Mouse (Mus musculus) embryonic facial prominence, embryonic 14.5 days (tissue): ENCODE measurements around the gene Col5a3. TPM values are rescaled to one million over a fixed set of nuclear protein-coding genes. Genes with fewer than 3 reads are reported as not detected.

Experiments
- ATAC-seq: fragments of 200-750 bp; cut with Nextera tagmentation; 2 replicates; pipeline ENCODE4 v1.8.0; 2017; ENCODE audit warnings: low read depth, moderate number of reproducible peaks, moderate TSS enrichment
- DNase-seq: peaks from one replicate; pipeline ENCODE4 v3.0.0-alpha.2; 2015; ENCODE audit warnings: low spot score
- H3K27ac ChIP-seq: fragments of 300-500 bp; sonication (generic); replicated peaks from 2 replicates; pipeline ENCODE4 v1.5.1; 2014; ENCODE audit warnings: low read depth, mild to moderate bottlenecking, low read length, moderate library complexity
- H3K27me3 ChIP-seq: fragments of 300-500 bp; sonication (generic); replicated peaks from 2 replicates; pipeline ENCODE4 v1.6.1; 2014; ENCODE audit warnings: low read length; ENCODE audit not compliant: control insufficient read depth, insufficient read depth
- H3K36me3 ChIP-seq: fragments of 300-500 bp; sonication (generic); 2 replicates; pipeline ENCODE4 v1.6.1; 2014; ENCODE audit warnings: low read length, mixed read lengths; ENCODE audit not compliant: control insufficient read depth, insufficient read depth
- H3K4me1 ChIP-seq: fragments of 300-500 bp; sonication (generic); 2 replicates; pipeline ENCODE4 v1.6.1; 2014; ENCODE audit warnings: antibody characterized with exemption, low read length; ENCODE audit not compliant: control insufficient read depth, insufficient read depth
- H3K4me2 ChIP-seq: fragments of 300-500 bp; sonication (generic); 2 replicates; pipeline ENCODE4 v1.6.1; 2014; ENCODE audit warnings: low read depth, mild to moderate bottlenecking, low read length, moderate library complexity, mixed read lengths
- H3K4me3 ChIP-seq: fragments of 300-500 bp; sonication (generic); 2 replicates; pipeline ENCODE4 v1.5.1; 2014; ENCODE audit warnings: low read depth, mild to moderate bottlenecking, low read length
- H3K9ac ChIP-seq: fragments of 300-500 bp; sonication (generic); 2 replicates; pipeline ENCODE4 v1.6.1; 2014; ENCODE audit warnings: low read depth, mild to moderate bottlenecking, low read length, moderate library complexity, mixed read lengths
- H3K9me3 ChIP-seq: fragments of 300-500 bp; sonication (generic); 2 replicates; pipeline ENCODE4 v1.6.1; 2016; ENCODE audit warnings: low read length; ENCODE audit not compliant: control insufficient read depth
- WGBS: fragments of 180-500 bp; shearing (Covaris S2); extraction: QIAGEN DNeasy Blood & Tissue Kit; methylation state at CpG from one replicate; pipeline ENCODE4 v1.1.7; 2014; 5-methylcytosine and 5-hydroxymethylcytosine counted together
- polyA plus RNA-seq: library from polyadenylated mRNA; unstranded; fragments of >200 nt; fragmentation: Nextera tagmentation; extraction: Ambion mirVana; gene quantifications from 2 replicates; pipeline ENCODE4 v1.2.1, GENCODE M21; 2014

Col5a3 gene
- polyA plus RNA-seq, 1 experiment from 2014 or later: 13.2 TPM

GRCm38 (mm10) chr9:20748540-20748939 lies 66.3 kb downstream of the Col5a3 start:
- DNase-seq: no peak
- Histone ChIP-seq H3K4me2 (no peak overlapping the region), H3K9me3 (0 out of 2 replicates have a peak, but pooled peaks cover 4% of the 10 kb centered on the region), H3K36me3 (no peaks in the 10 kb centered on the region), H3K27ac (no peak overlapping the region), H3K9ac (no peak overlapping the region), H3K27me3 (peaks cover 35% of the 10 kb centered on the region), H3K4me1 (peaks cover 2% of the 10 kb centered on the region; the same call in 1 of the 2 replicates), H3K4me3 (no peak overlapping the region)
- ATAC-seq: no peak
- 61% methylated on average over 3 of the region's 3 CpGs for WGBS

- Histone ChIP-seq H3K27ac (no peak overlapping the region), H3K4me3 (no peak overlapping the region), H3K27me3 (peaks cover 36% of the 10 kb centered on the region), H3K9ac (no peak overlapping the region), H3K36me3 (no peaks in the 10 kb centered on the region), H3K4me2 (no peak overlapping the region), H3K4me1 (peaks cover 2% of the 10 kb centered on the region; the same call in 1 of the 2 replicates), H3K9me3 (0 out of 2 replicates have a peak, but pooled peaks cover 4% of the 10 kb centered on the region)
- 13% methylated on average over 3 of the region's 3 CpGs for WGBS
- no peak for DNase-seq
- ATAC-seq: no peak
These were observed 67.2 kb downstream of the Col5a3 start for GRCm38 (mm10) chr9:20747682-20748081.

GRCm38 (mm10) chr9:20746017-20746660 lies 68.7 kb downstream of the Col5a3 start, which contains the start of gene Olfm2:
Gene Olfm2 (minus strand): TSS chr9:20746349.
- DNase-seq (peak; percentile 39), ATAC-seq (peak; percentile 60)
- Histone ChIP-seq H3K4me3 (peak within 1 kb of the TSS; percentile 48), H3K9ac (peak within 1 kb of the TSS; percentile 65), H3K27ac (no peak within 1 kb of the TSS), H3K27me3 (peaks cover 36% of the 10 kb centered on the region), H3K9me3 (0 out of 2 replicates have a peak, but pooled peaks cover 4% of the 10 kb centered on the region), H3K36me3 (no peaks in the 10 kb centered on the region), H3K4me2 (peak within 1 kb of the TSS; percentile 84), H3K4me1 (peaks cover 2% of the 10 kb centered on the region; the same call in 1 of the 2 replicates)
- 1% methylated on average over 16 of the region's 50 CpGs for WGBS

- Histone ChIP-seq H3K4me1 (peaks cover 6% of the 10 kb centered on the region; the same call in 1 of the 2 replicates), H3K27me3 (peaks cover 36% of the 10 kb centered on the region), H3K4me3 (peak overlapping the region; percentile 48), H3K9ac (peak overlapping the region; percentile 65), H3K9me3 (0 out of 2 replicates have a peak, but pooled peaks cover 4% of the 10 kb centered on the region), H3K27ac (no peak overlapping the region), H3K4me2 (peak overlapping the region; percentile 84), H3K36me3 (no peaks in the 10 kb centered on the region)
- peak; percentile 13; the same call in 1 of the 2 replicates for ATAC-seq
- 11% methylated on average over 17 of the region's 17 CpGs for WGBS
- DNase-seq: no peak
These were observed 69.5 kb downstream of the Col5a3 start for GRCm38 (mm10) chr9:20745129-20745966.

GRCm38 (mm10) chr9:20743946-20744738 lies 70.7 kb downstream of the Col5a3 start:
- Histone ChIP-seq H3K4me1 (peaks cover 6% of the 10 kb centered on the region; the same call in 1 of the 2 replicates), H3K9ac (no peak overlapping the region), H3K27ac (no peak overlapping the region), H3K9me3 (0 out of 2 replicates have a peak, but pooled peaks cover 4% of the 10 kb centered on the region), H3K4me2 (no peak overlapping the region), H3K36me3 (no peaks in the 10 kb centered on the region), H3K27me3 (peaks cover 36% of the 10 kb centered on the region), H3K4me3 (no peak overlapping the region)
- ATAC-seq (no peak), DNase-seq (no peak)
- 13% methylated on average over 22 of the region's 22 CpGs for WGBS

GRCm38 (mm10) chr9:20740407-20740806 lies 74.5 kb downstream of the Col5a3 start:
- Histone ChIP-seq H3K4me3 (peak overlapping the region; percentile 26; the same call in 1 of the 2 replicates), H3K36me3 (no peaks in the 10 kb centered on the region), H3K9ac (peak overlapping the region; percentile 42; the same call in 1 of the 2 replicates), H3K9me3 (0 out of 2 replicates have a peak, but pooled peaks cover 4% of the 10 kb centered on the region), H3K4me1 (peaks cover 3% of the 10 kb centered on the region; the same call in 1 of the 2 replicates), H3K27me3 (peaks cover 19% of the 10 kb centered on the region), H3K27ac (no peak overlapping the region), H3K4me2 (peak overlapping the region; percentile 52)
- WGBS: 1% methylated on average over 12 of the region's 12 CpGs
- ATAC-seq: peak; percentile 85
- DNase-seq: peak; percentile 90

GRCm38 (mm10) chr9:20738251-20738999 lies 76.4 kb downstream of the Col5a3 start:
- no peak for ATAC-seq
- no peaks in the 10 kb centered on the region; the same call in 1 of the 2 replicates for H3K27me3 ChIP-seq
- DNase-seq: peak; percentile 27

More at GRCm38 (mm10) chr9:20738251-20738999, 76.4 kb downstream of the Col5a3 start:
- Histone ChIP-seq H3K4me1 (0 out of 2 replicates have a peak, but pooled peaks cover 3% of the 10 kb centered on the region), H3K36me3 (no peaks in the 10 kb centered on the region), H3K4me2 (no peak overlapping the region), H3K9ac (no peak overlapping the region), H3K9me3 (no peaks in the 10 kb centered on the region), H3K4me3 (no peak overlapping the region), H3K27ac (no peak overlapping the region)
- 44% methylated on average over 8 of the region's 8 CpGs for WGBS
